ENCODE assay signal across 31 mouse cellular contexts in genomic region chr11:97330315-97330714, GRCm38 (mm10). TPM values are rescaled to one million over a fixed set of nuclear protein-coding genes. Genes with fewer than 3 reads are reported as not detected.
DNase-seq lines count a peak whose midpoint lies in the region; ATAC-seq and TF ChIP-seq lines count a peak whose summit lies in the region.
"Had no signal": no experiment of that assay in that cellular context is flagged by ENCODE, and none has a peak within 500 bp of the region (broad histone marks: within the 10 kb centered on the region; RNA-seq: fewer than 3 reads in every experiment).

No protein-coding gene starts in this region.

- peak; percentile 19 for TF ChIP-seq CTCF in forebrain, postnatal 0 days (IDR thresholded peaks at IDR 0.05; ENCODE audit: low read depth)
- peak; percentile 18; the same call in 1 of the 2 replicates for TF ChIP-seq CTCF in liver, postnatal 0 days (IDR thresholded peaks at IDR 0.05; ENCODE audit: low read depth)
- TF ChIP-seq CTCF in stomach, postnatal 0 days (IDR thresholded peaks at IDR 0.05; ENCODE audit: low read depth) = peak; percentile 30; the same call in 1 of the 2 replicates

- WGBS in forebrain, postnatal 0 days = 91% methylated on average over 1 of the region's 1 CpGs
- WGBS in forebrain, embryonic 12.5 days = 100% methylated on average over 1 of the region's 1 CpGs
- WGBS in liver, postnatal 0 days (ENCODE audit: insufficient replicate concordance) = 70% methylated on average over 1 of the region's 1 CpGs
- WGBS in stomach, postnatal 0 days = 96% methylated on average over 1 of the region's 1 CpGs

- no peaks in the 10 kb centered on the region for H3K4me1 ChIP-seq in forebrain, postnatal 0 days (ENCODE audit: insufficient read depth)
- no peaks in the 10 kb centered on the region for H3K4me1 ChIP-seq in forebrain, embryonic 12.5 days
- peaks cover 10% of the 10 kb centered on the region for H3K4me1 ChIP-seq in liver, postnatal 0 days (ENCODE audit: insufficient read depth)
- no peaks in the 10 kb centered on the region for H3K4me1 ChIP-seq in stomach, postnatal 0 days (replicated peaks; ENCODE audit: control insufficient read depth, insufficient read depth)
- H3K4me1 ChIP-seq: hindbrain, embryonic 13.5 days; limb, embryonic 15.5 days; midbrain, embryonic 13.5 days had no signal

- no peaks in the 10 kb centered on the region for H3K9me3 ChIP-seq in forebrain, postnatal 0 days (ENCODE audit: low read length)
- no peaks in the 10 kb centered on the region for H3K9me3 ChIP-seq in forebrain, embryonic 12.5 days
- no peaks in the 10 kb centered on the region for H3K9me3 ChIP-seq in liver, postnatal 0 days (ENCODE audit: low read length)
- H3K9me3 ChIP-seq in stomach, postnatal 0 days (ENCODE audit: control insufficient read depth, low read length) = no peaks in the 10 kb centered on the region
- H3K9me3 ChIP-seq: G1E; hindbrain, embryonic 13.5 days; kidney, embryonic 15.5 days; limb, embryonic 10.5 days; limb, embryonic 15.5 days; midbrain, embryonic 13.5 days; neural tube, embryonic 15.5 days had no signal

- H3K27me3 ChIP-seq in forebrain, postnatal 0 days (ENCODE audit: insufficient read depth, low read length) = no peaks in the 10 kb centered on the region
- no peaks in the 10 kb centered on the region for H3K27me3 ChIP-seq in forebrain, embryonic 12.5 days
- H3K27me3 ChIP-seq in liver, postnatal 0 days (ENCODE audit: insufficient read depth, low read length) = no peaks in the 10 kb centered on the region
- H3K27me3 ChIP-seq in stomach, postnatal 0 days (ENCODE audit: control insufficient read depth, insufficient read depth, low read length) = no peaks in the 10 kb centered on the region
- H3K27me3 ChIP-seq: kidney, embryonic 15.5 days; limb, embryonic 15.5 days; midbrain, embryonic 13.5 days; neural tube, embryonic 15.5 days; Patski had no signal

- no peak overlapping the region for H3K9ac ChIP-seq in forebrain, postnatal 0 days
- H3K9ac ChIP-seq in forebrain, embryonic 12.5 days = no peak overlapping the region
- no peak overlapping the region for H3K9ac ChIP-seq in liver, postnatal 0 days (replicated peaks)
- no peak overlapping the region for H3K9ac ChIP-seq in stomach, postnatal 0 days (ENCODE audit: low read length)
- H3K9ac ChIP-seq: hindbrain, embryonic 13.5 days; kidney, embryonic 15.5 days; limb, embryonic 15.5 days; liver, embryonic 14.5 days; midbrain, embryonic 13.5 days; neural tube, embryonic 15.5 days had no signal

- no peak for DNase-seq in forebrain, postnatal 0 days
- no peak for DNase-seq in liver, postnatal 0 days
- DNase-seq in liver = no peak
- DNase-seq in A20 (ENCODE audit: low read depth, low spot score) = peak; percentile 28
- DNase-seq in stomach, postnatal 0 days (ENCODE audit: low spot score) = no peak
- DNase-seq in gastrocnemius, postnatal 25 days = no peak
- DNase-seq: adrenal gland, postnatal 14 days; cerebellum, adult 11 months; cerebellum, adult 9-10 months; cerebellum, postnatal 36 days; gastrocnemius, postnatal 36 days; heart, adult 18-20 months; heart, postnatal 36 days; kidney, adult 18-20 months; kidney, postnatal 4 days; layer of hippocampus, adult 9-11 months; spleen, adult 18-20 months had no signal

- H3K4me2 ChIP-seq in forebrain, postnatal 0 days (ENCODE audit: low read depth) = no peak overlapping the region
- H3K4me2 ChIP-seq in forebrain, embryonic 12.5 days = no peak overlapping the region
- no peak overlapping the region for H3K4me2 ChIP-seq in liver, postnatal 0 days (ENCODE audit: low read depth, low read length)
- H3K4me2 ChIP-seq in stomach, postnatal 0 days (replicated peaks; ENCODE audit: low read depth) = no peak overlapping the region
- H3K4me2 ChIP-seq: heart, embryonic 11.5 days; hindbrain, embryonic 13.5 days; kidney, embryonic 15.5 days; limb, embryonic 15.5 days; midbrain, embryonic 13.5 days; neural tube, embryonic 15.5 days had no signal

- no peak for TF ChIP-seq EP300 in liver, postnatal 0 days (IDR thresholded peaks at IDR 0.05; ENCODE audit: low read depth)
- TF ChIP-seq EP300 in stomach, postnatal 0 days (optimal IDR thresholded peaks at IDR 0.05) = no peak

- no peak overlapping the region for H3K27ac ChIP-seq in forebrain, postnatal 0 days (ENCODE audit: low read depth, low read length)
- no peak overlapping the region for H3K27ac ChIP-seq in forebrain, embryonic 12.5 days
- H3K27ac ChIP-seq in liver, postnatal 0 days (ENCODE audit: low read depth) = no peak overlapping the region
- no peak overlapping the region for H3K27ac ChIP-seq in stomach, postnatal 0 days (replicated peaks)
- H3K27ac ChIP-seq: hindbrain, embryonic 13.5 days; kidney, embryonic 15.5 days; limb, embryonic 10.5 days; limb, embryonic 15.5 days; liver, embryonic 14.5 days; macrophage; midbrain, embryonic 13.5 days; neural tube, embryonic 15.5 days had no signal

- no peak for ATAC-seq in forebrain, postnatal 0 days
- no peak for ATAC-seq in forebrain, embryonic 12.5 days (ENCODE audit: low FRiP score)
- ATAC-seq in liver, postnatal 0 days = no peak
- no peak for ATAC-seq in stomach, postnatal 0 days (ENCODE audit: low FRiP score, low TSS enrichment)
- ATAC-seq: forebrain, embryonic 14.5 days; midbrain, embryonic 13.5 days; Patski had no signal

- H3K36me3 ChIP-seq in forebrain, postnatal 0 days (ENCODE audit: insufficient read depth) = peaks cover 35% of the 10 kb centered on the region
- H3K36me3 ChIP-seq in forebrain, embryonic 12.5 days (replicated peaks) = peaks cover 54% of the 10 kb centered on the region
- peaks cover 15% of the 10 kb centered on the region for H3K36me3 ChIP-seq in liver, postnatal 0 days (replicated peaks; ENCODE audit: insufficient read depth, low read length)
- peaks cover 10% of the 10 kb centered on the region; the same call in 1 of the 2 replicates for H3K36me3 ChIP-seq in stomach, postnatal 0 days (ENCODE audit: control insufficient read depth, insufficient read depth, low read length)

- no peak overlapping the region for H3K4me3 ChIP-seq in forebrain, postnatal 0 days (ENCODE audit: low read depth, low read length)
- H3K4me3 ChIP-seq in forebrain, embryonic 12.5 days (replicated peaks) = no peak overlapping the region
- H3K4me3 ChIP-seq in liver, postnatal 0 days (ENCODE audit: low read depth, low read length) = no peak overlapping the region
- H3K4me3 ChIP-seq in stomach, postnatal 0 days (ENCODE audit: low read depth, low read length) = no peak overlapping the region
- H3K4me3 ChIP-seq: hindbrain, embryonic 13.5 days; kidney, embryonic 15.5 days; limb, embryonic 10.5 days; limb, embryonic 15.5 days; midbrain, embryonic 13.5 days; neural tube, embryonic 15.5 days had no signal

RNA-seq across cellular contexts. Expression of gene Mrpl45, which starts 14.8 kb away (rescaled TPM):
- total RNA-seq in forebrain, postnatal 0 days (2014; rRNA removed) = 29.0 and 34.9 TPM in 2 replicates
- 33.3 and 37.7 TPM in 2 replicates for polyA plus RNA-seq in forebrain, postnatal 0 days (2015; fragmentation: Nextera tagmentation; extraction: Ambion mirVana)
- polyA plus RNA-seq in forebrain, embryonic 12.5 days (2016; fragmentation: Nextera tagmentation; extraction: Ambion mirVana) = 51.3 and 53.3 TPM in 2 replicates
- 18.3 and 19.8 TPM in 2 replicates for polyA plus RNA-seq in liver, postnatal 0 days (2015; fragmentation: Nextera tagmentation; extraction: Ambion mirVana)
- 28.2 and 28.8 TPM in 2 replicates for polyA plus RNA-seq in stomach, postnatal 0 days (2015; fragmentation: Nextera tagmentation; extraction: Ambion mirVana)
- 10 to 100 TPM; 34.3 to 41.6 TPM for total RNA-seq in gastrocnemius, postnatal 25 days (2021)

RNA-seq across cellular contexts. Expression of gene Gpr179, which starts 21.6 kb away (rescaled TPM):
- total RNA-seq in forebrain, postnatal 0 days (2014; rRNA removed) = 0.46 and 0.62 TPM in 2 replicates
- polyA plus RNA-seq in forebrain, postnatal 0 days (2015; fragmentation: Nextera tagmentation; extraction: Ambion mirVana) = 0.21 and 0.45 TPM in 2 replicates
- 0.11 and 0.22 TPM in 2 replicates for polyA plus RNA-seq in forebrain, embryonic 12.5 days (2016; fragmentation: Nextera tagmentation; extraction: Ambion mirVana)
- polyA plus RNA-seq in liver, postnatal 0 days (2015; fragmentation: Nextera tagmentation; extraction: Ambion mirVana) = 0.04 TPM in 1 of 2 replicates, not detected in the other
- polyA plus RNA-seq in stomach, postnatal 0 days (2015; fragmentation: Nextera tagmentation; extraction: Ambion mirVana) = 0.17 and 0.23 TPM in 2 replicates
- under 1 TPM in 1 of 2 experiments, not detected in 1; 0.03 TPM for total RNA-seq in gastrocnemius, postnatal 25 days (2021)
- total RNA-seq: heart, adult 18-20 months; megakaryocyte-erythroid progenitor cell, adult 5-6 weeks had no signal

RNA-seq across cellular contexts. Expression of gene Socs7, which starts 32.0 kb away (rescaled TPM):
- 54.9 and 64.3 TPM in 2 replicates for total RNA-seq in forebrain, postnatal 0 days (2014; rRNA removed)
- 5.3 and 6.4 TPM in 2 replicates for polyA plus RNA-seq in forebrain, postnatal 0 days (2015; fragmentation: Nextera tagmentation; extraction: Ambion mirVana)
- polyA plus RNA-seq in forebrain, embryonic 12.5 days (2016; fragmentation: Nextera tagmentation; extraction: Ambion mirVana) = 7.9 and 8.0 TPM in 2 replicates
- 0.89 and 0.92 TPM in 2 replicates for polyA plus RNA-seq in liver, postnatal 0 days (2015; fragmentation: Nextera tagmentation; extraction: Ambion mirVana)
- 1.3 and 1.7 TPM in 2 replicates for polyA plus RNA-seq in stomach, postnatal 0 days (2015; fragmentation: Nextera tagmentation; extraction: Ambion mirVana)
- total RNA-seq in gastrocnemius, postnatal 25 days (2021) = 10 to 100 TPM; 38.9 to 39.2 TPM

RNA-seq across cellular contexts. Expression of gene Npepps, which starts 49.9 kb away (rescaled TPM):
- 66.5 and 98.7 TPM in 2 replicates for total RNA-seq in forebrain, postnatal 0 days (2014; rRNA removed)
- polyA plus RNA-seq in forebrain, postnatal 0 days (2015; fragmentation: Nextera tagmentation; extraction: Ambion mirVana) = 62.5 and 92.1 TPM in 2 replicates
- 138 and 146 TPM in 2 replicates for polyA plus RNA-seq in forebrain, embryonic 12.5 days (2016; fragmentation: Nextera tagmentation; extraction: Ambion mirVana)
- polyA plus RNA-seq in liver, postnatal 0 days (2015; fragmentation: Nextera tagmentation; extraction: Ambion mirVana) = 11.3 and 16.5 TPM in 2 replicates
- polyA plus RNA-seq in stomach, postnatal 0 days (2015; fragmentation: Nextera tagmentation; extraction: Ambion mirVana) = 43.4 and 52.8 TPM in 2 replicates
- 10 to 100 TPM; 49.7 to 60.0 TPM for total RNA-seq in gastrocnemius, postnatal 25 days (2021)
